Mouse (Mus musculus) cerebellum, postnatal 36 days (tissue): ENCODE data around the gene Baiap3.

Experiments used
- DNase-seq, 2 experiments: peaks; one replicate each; pipeline ENCODE4 v3.0.0; 2021 to 2022; ENCODE audit warnings: mixed read lengths in 2 of 2

Gene Baiap3

DNA sequence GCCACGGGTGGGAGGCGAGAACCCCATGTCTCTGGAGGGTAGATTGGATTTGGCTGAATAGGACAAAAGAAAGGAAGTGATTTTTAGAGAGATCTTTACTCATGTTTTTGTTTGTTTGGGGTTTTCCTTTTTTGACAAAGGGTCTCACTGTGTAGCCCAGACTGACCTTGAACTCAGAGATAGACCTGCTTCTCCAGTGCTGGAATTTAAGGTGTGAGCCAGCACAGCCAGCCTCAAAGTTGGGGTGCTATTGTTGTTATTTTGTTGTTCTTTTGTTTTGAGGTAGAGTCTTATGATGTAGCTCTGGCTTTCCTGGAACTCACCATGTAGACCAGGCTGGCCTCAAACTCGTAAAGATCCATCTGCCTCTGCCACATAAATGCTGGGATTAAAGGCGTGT, 53.8 kb downstream of the Baiap3 start:
- DNase-seq, result no peak
